8 mouse cellular contexts compared by ENCODE assay signal in the genomic region with DNA sequence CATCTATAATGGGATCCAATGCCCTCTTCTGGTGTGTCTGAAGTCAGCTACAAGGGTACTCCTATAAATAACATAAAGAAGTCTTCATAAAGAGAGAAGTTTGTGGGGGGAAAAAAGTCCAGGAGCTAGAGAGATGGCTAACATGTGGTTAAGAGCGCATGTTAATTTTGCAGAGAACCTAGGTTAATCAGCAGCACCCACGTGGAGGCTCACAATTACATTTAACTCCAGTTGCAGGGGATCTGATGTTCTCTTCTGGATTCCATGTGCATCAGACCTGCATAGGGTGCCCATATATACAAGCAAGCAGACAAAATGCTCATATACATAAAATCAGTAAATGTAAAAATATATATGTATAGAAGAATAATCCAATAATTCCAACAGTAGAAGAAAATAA. TPM values are rescaled to one million over a fixed set of nuclear protein-coding genes. Genes with fewer than 3 reads are reported as not detected.
A peak's percentile ranks its signal among the peaks of the same experiment; 100 is the strongest.
DNase-seq lines count a peak whose midpoint lies in the region; ATAC-seq and TF ChIP-seq lines count a peak whose summit lies in the region.
"Had no signal": no experiment of that assay in that cellular context is flagged by ENCODE, and none has a peak within 500 bp of the region (broad histone marks: within the 10 kb centered on the region; RNA-seq: fewer than 3 reads in every experiment).

No protein-coding gene starts in this region.

- peak overlapping the region; percentile 97; the same call in 1 of the 2 replicates for H3K9ac ChIP-seq in lung, embryonic 15.5 days
- H3K9ac ChIP-seq in forebrain, embryonic 12.5 days: peak overlapping the region; percentile 33; the same call in 1 of the 2 replicates
- no peak overlapping the region for H3K9ac ChIP-seq in limb, embryonic 15.5 days
- H3K9ac ChIP-seq in stomach, postnatal 0 days (ENCODE audit: low read length): no peak overlapping the region

- peaks cover 19% of the 10 kb centered on the region for H3K36me3 ChIP-seq in lung, embryonic 15.5 days
- H3K36me3 ChIP-seq in forebrain, embryonic 12.5 days (replicated peaks): peaks cover 23% of the 10 kb centered on the region
- peaks cover 19% of the 10 kb centered on the region for H3K36me3 ChIP-seq in limb, embryonic 15.5 days
- 0 out of 2 replicates have a peak, but pooled peaks cover 4% of the 10 kb centered on the region for H3K36me3 ChIP-seq in stomach, postnatal 0 days (ENCODE audit: control insufficient read depth, insufficient read depth, low read length)

- WGBS in lung, embryonic 15.5 days: 63% methylated on average over 2 of the region's 2 CpGs
- WGBS in forebrain, embryonic 12.5 days: 65% methylated on average over 2 of the region's 2 CpGs
- WGBS in limb, embryonic 15.5 days: 52% methylated on average over 2 of the region's 2 CpGs
- WGBS in stomach, postnatal 0 days: 53% methylated on average over 2 of the region's 2 CpGs

- TF ChIP-seq CTCF in stomach, postnatal 0 days (IDR thresholded peaks at IDR 0.05; ENCODE audit: low read depth): no peak

- no peaks in the 10 kb centered on the region for H3K9me3 ChIP-seq in lung, embryonic 15.5 days
- H3K9me3 ChIP-seq in forebrain, embryonic 12.5 days: no peaks in the 10 kb centered on the region
- no peaks in the 10 kb centered on the region for H3K9me3 ChIP-seq in limb, embryonic 15.5 days
- H3K9me3 ChIP-seq in stomach, postnatal 0 days (ENCODE audit: control insufficient read depth, low read length): no peaks in the 10 kb centered on the region

- DNase-seq in lung, postnatal 25 days (ENCODE audit: low spot score): no peak
- no peak for DNase-seq in stomach, postnatal 0 days (ENCODE audit: low spot score)
- no peak for DNase-seq in urinary bladder, adult 18-20 months (ENCODE audit: low spot score in 2 of 2)
- DNase-seq in left cerebral cortex, adult 18-20 months (ENCODE audit: low spot score in 2 of 2): no peak

- no peak for ATAC-seq in lung, embryonic 15.5 days (ENCODE audit: borderline replicate concordance, extremely low read depth, low FRiP score, low TSS enrichment)
- ATAC-seq in forebrain, embryonic 12.5 days (ENCODE audit: low FRiP score): no peak
- ATAC-seq in limb, embryonic 15.5 days (ENCODE audit: insufficient number of reproducible peaks, low FRiP score, low TSS enrichment, low read depth): no peak
- ATAC-seq in stomach, postnatal 0 days (ENCODE audit: low FRiP score, low TSS enrichment): no peak
- ATAC-seq: activated CD4-positive, CD25-positive, alpha-beta regulatory T cell, adult 4 months had no signal

- peak overlapping the region; percentile 89; the same call in 1 of the 2 replicates for H3K4me3 ChIP-seq in lung, embryonic 15.5 days
- H3K4me3 ChIP-seq in forebrain, embryonic 12.5 days (replicated peaks): peak overlapping the region; percentile 92
- H3K4me3 ChIP-seq in limb, embryonic 15.5 days: peak overlapping the region; percentile 92
- H3K4me3 ChIP-seq in stomach, postnatal 0 days (ENCODE audit: low read depth, low read length): no peak overlapping the region

- peaks cover 29% of the 10 kb centered on the region for H3K4me1 ChIP-seq in lung, embryonic 15.5 days
- H3K4me1 ChIP-seq in forebrain, embryonic 12.5 days: peaks cover 38% of the 10 kb centered on the region
- peaks cover 39% of the 10 kb centered on the region for H3K4me1 ChIP-seq in limb, embryonic 15.5 days
- H3K4me1 ChIP-seq in stomach, postnatal 0 days (replicated peaks; ENCODE audit: control insufficient read depth, insufficient read depth): peaks cover 3% of the 10 kb centered on the region

- no peak overlapping the region for H3K27ac ChIP-seq in lung, embryonic 15.5 days
- H3K27ac ChIP-seq in forebrain, embryonic 12.5 days: no peak overlapping the region
- no peak overlapping the region for H3K27ac ChIP-seq in limb, embryonic 15.5 days
- no peak overlapping the region for H3K27ac ChIP-seq in stomach, postnatal 0 days (replicated peaks)

- H3K4me2 ChIP-seq in lung, embryonic 15.5 days: peak overlapping the region; percentile 85
- H3K4me2 ChIP-seq in forebrain, embryonic 12.5 days: peak overlapping the region; percentile 75
- peak overlapping the region; percentile 59 for H3K4me2 ChIP-seq in limb, embryonic 15.5 days
- peak overlapping the region; percentile 84 for H3K4me2 ChIP-seq in stomach, postnatal 0 days (replicated peaks; ENCODE audit: low read depth)

- TF ChIP-seq EP300 in stomach, postnatal 0 days (optimal IDR thresholded peaks at IDR 0.05): no peak

- no peaks in the 10 kb centered on the region for H3K27me3 ChIP-seq in lung, embryonic 15.5 days
- no peaks in the 10 kb centered on the region for H3K27me3 ChIP-seq in forebrain, embryonic 12.5 days
- H3K27me3 ChIP-seq in limb, embryonic 15.5 days: no peaks in the 10 kb centered on the region
- H3K27me3 ChIP-seq in stomach, postnatal 0 days (ENCODE audit: control insufficient read depth, insufficient read depth, low read length): no peaks in the 10 kb centered on the region

RNA-seq across cellular contexts. Expression of a gene that starts 2.6 kb away (rescaled TPM):
- 22.3 and 24.0 TPM in 2 replicates for polyA plus RNA-seq in lung, embryonic 15.5 days (2015; fragmentation: Nextera tagmentation; extraction: Ambion mirVana)
- 38.1 and 41.2 TPM in 2 replicates for polyA plus RNA-seq in forebrain, embryonic 12.5 days (2016; fragmentation: Nextera tagmentation; extraction: Ambion mirVana)
- polyA plus RNA-seq in limb, embryonic 15.5 days (2015; fragmentation: Nextera tagmentation; extraction: Ambion mirVana): 23.5 and 29.2 TPM in 2 replicates
- 9.1 and 10.3 TPM in 2 replicates for polyA plus RNA-seq in stomach, postnatal 0 days (2015; fragmentation: Nextera tagmentation; extraction: Ambion mirVana)
- total RNA-seq in left cerebral cortex, adult 18-20 months (2021): 100 to 1,000 TPM; 128 to 136 TPM

RNA-seq across cellular contexts. Expression of a gene that starts 15.4 kb away (rescaled TPM):
- polyA plus RNA-seq in lung, embryonic 15.5 days (2015; fragmentation: Nextera tagmentation; extraction: Ambion mirVana): 1.4 and 1.7 TPM in 2 replicates
- 9.1 and 10.2 TPM in 2 replicates for polyA plus RNA-seq in forebrain, embryonic 12.5 days (2016; fragmentation: Nextera tagmentation; extraction: Ambion mirVana)
- polyA plus RNA-seq in limb, embryonic 15.5 days (2015; fragmentation: Nextera tagmentation; extraction: Ambion mirVana): 2.5 TPM in 2 replicates
- 0.70 and 0.75 TPM in 2 replicates for polyA plus RNA-seq in stomach, postnatal 0 days (2015; fragmentation: Nextera tagmentation; extraction: Ambion mirVana)
- 1 to 10 TPM; 3.6 to 3.8 TPM for total RNA-seq in left cerebral cortex, adult 18-20 months (2021)

RNA-seq across cellular contexts. Expression of a gene that starts 26.2 kb away (rescaled TPM):
- 60.4 and 62.8 TPM in 2 replicates for polyA plus RNA-seq in lung, embryonic 15.5 days (2015; fragmentation: Nextera tagmentation; extraction: Ambion mirVana)
- 29.6 and 33.3 TPM in 2 replicates for polyA plus RNA-seq in forebrain, embryonic 12.5 days (2016; fragmentation: Nextera tagmentation; extraction: Ambion mirVana)
- 48.6 and 52.2 TPM in 2 replicates for polyA plus RNA-seq in limb, embryonic 15.5 days (2015; fragmentation: Nextera tagmentation; extraction: Ambion mirVana)
- polyA plus RNA-seq in stomach, postnatal 0 days (2015; fragmentation: Nextera tagmentation; extraction: Ambion mirVana): 15.2 and 16.5 TPM in 2 replicates
- total RNA-seq in left cerebral cortex, adult 18-20 months (2021): 10 to 100 TPM; 19.0 to 22.3 TPM

RNA-seq across cellular contexts. Expression of a gene that starts 29.5 kb away (rescaled TPM):
- 73.7 and 76.4 TPM in 2 replicates for polyA plus RNA-seq in lung, embryonic 15.5 days (2015; fragmentation: Nextera tagmentation; extraction: Ambion mirVana)
- polyA plus RNA-seq in forebrain, embryonic 12.5 days (2016; fragmentation: Nextera tagmentation; extraction: Ambion mirVana): 53.9 and 59.3 TPM in 2 replicates
- polyA plus RNA-seq in limb, embryonic 15.5 days (2015; fragmentation: Nextera tagmentation; extraction: Ambion mirVana): 60.0 and 68.5 TPM in 2 replicates
- 27.1 and 27.7 TPM in 2 replicates for polyA plus RNA-seq in stomach, postnatal 0 days (2015; fragmentation: Nextera tagmentation; extraction: Ambion mirVana)
- 10 to 100 TPM; 50.9 to 60.8 TPM for total RNA-seq in left cerebral cortex, adult 18-20 months (2021)

RNA-seq across cellular contexts. Expression of a gene that starts 49.0 kb away (rescaled TPM):
- polyA plus RNA-seq in lung, embryonic 15.5 days (2015; fragmentation: Nextera tagmentation; extraction: Ambion mirVana): 0.06 TPM in 1 of 2 replicates, not detected in the other
- not detected in 2 replicates for polyA plus RNA-seq in forebrain, embryonic 12.5 days (2016; fragmentation: Nextera tagmentation; extraction: Ambion mirVana)
- 0.07 and 0.12 TPM in 2 replicates for polyA plus RNA-seq in limb, embryonic 15.5 days (2015; fragmentation: Nextera tagmentation; extraction: Ambion mirVana)
- 0.05 and 0.07 TPM in 2 replicates for polyA plus RNA-seq in stomach, postnatal 0 days (2015; fragmentation: Nextera tagmentation; extraction: Ambion mirVana)
- total RNA-seq in left cerebral cortex, adult 18-20 months (2021): under 1 TPM; 0.91 to 0.95 TPM

Comparison
In these comparisons a context has a peak if more than half of its experiments do, and no peak if none do; other contexts are left out.
1. H3K9ac ChIP-seq: peak in lung, embryonic 15.5 days (single experiment) and forebrain, embryonic 12.5 days (single experiment); none in limb, embryonic 15.5 days (single experiment) and stomach, postnatal 0 days (single experiment).
2. Peak in every context shown above with its lines, with median percentiles within 50 percentile points of each other: H3K4me2 ChIP-seq.